Mouse (Mus musculus): ENCODE measurements around the gene Dlg2.
A peak's percentile ranks its signal among the peaks of the same experiment; 100 is the strongest.

Dlg2 gene

DNA sequence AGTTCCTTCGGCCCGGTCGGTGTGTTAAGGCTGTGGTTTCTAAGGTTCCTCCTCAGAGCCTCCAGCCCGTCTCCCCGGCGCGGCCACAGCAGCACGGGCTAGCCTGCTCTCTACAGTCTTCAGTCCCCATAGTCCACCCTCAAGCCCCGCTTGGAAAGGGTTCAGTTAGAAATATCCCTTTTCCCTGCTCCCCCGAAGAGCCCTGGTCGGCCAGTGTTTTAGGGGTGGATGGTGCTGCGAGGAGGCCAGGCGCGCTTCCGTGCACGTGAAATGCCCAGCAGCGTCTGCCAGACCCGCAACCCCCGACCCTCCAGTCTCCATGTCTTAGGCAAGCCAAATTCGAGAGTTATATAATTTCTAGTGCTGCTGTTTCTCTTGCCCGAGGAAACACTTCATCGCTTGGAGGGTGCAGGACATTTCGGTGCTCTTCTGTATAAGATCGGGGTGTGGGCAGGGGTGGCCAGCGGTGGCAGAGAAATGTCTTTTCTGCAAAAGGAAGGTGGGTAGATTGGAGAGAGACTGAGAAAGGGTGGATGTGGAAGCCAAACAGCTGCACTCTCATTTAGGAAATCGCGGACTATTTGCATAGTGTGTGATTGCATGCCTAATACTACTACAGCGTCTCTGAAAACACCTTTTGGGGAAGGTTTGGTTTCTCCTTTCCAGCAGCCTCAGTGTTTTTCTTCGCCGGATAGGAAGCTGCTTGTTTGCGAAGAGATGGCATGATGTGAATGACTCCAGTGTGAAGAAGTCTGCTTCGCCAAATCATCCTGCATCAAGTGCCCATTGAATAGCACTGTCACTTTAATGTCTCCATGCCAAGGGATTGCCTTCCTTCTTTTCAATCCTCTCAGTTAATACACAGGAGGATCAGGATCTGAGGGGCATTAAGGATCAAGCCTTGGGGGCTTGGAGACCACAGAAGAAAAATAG lies at the start of gene Dlg2:
Gene Dlg2, plus strand, starts transcription at position 360 of the 933 bp plus-strand sequence.
- DNase-seq (ENCODE audit: low spot score in 2 of 2): no peak

DNA sequence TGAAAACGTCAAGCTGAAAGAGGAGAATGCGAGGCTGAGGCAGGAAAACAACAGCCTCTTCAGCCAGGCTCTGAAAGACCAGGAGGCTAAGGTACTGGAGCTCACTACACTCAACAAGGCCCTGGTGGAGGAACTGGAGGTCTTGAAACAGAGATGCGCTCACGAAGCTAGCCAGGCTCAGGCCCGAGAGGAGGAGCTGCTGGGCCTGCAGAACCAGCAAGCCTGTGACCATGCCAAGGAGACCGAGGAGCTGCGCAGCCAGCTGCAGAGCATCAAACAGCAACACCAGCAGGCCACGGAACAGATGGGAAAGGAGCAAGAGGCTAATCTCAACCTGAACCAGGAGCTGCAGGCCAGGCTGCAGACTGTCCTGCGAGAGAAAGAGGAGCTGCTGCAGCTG lies 49.5 kb upstream of the Dlg2 start:
- no peak for DNase-seq (ENCODE audit: low spot score in 2 of 2)

DNA sequence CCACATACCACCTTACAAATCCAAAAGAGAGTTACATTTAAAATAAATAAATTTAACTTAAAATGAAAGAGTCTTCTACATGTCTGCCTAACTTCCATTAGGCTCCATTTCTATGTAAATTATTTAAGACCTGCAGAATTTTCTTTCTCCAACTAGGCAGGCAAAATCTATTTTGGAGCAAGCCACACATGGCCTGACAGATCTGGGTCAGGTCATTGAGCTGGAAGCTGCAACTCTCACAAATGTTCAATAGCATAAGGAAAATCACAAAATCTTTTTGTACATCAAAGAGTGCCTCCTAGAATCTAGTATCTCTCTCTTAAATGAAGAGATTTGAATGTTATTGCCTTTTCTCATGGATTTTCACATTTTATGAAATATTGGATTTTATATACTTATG lies 44.3 kb upstream of the Dlg2 start:
- DNase-seq (ENCODE audit: low spot score in 2 of 2): no peak

DNA sequence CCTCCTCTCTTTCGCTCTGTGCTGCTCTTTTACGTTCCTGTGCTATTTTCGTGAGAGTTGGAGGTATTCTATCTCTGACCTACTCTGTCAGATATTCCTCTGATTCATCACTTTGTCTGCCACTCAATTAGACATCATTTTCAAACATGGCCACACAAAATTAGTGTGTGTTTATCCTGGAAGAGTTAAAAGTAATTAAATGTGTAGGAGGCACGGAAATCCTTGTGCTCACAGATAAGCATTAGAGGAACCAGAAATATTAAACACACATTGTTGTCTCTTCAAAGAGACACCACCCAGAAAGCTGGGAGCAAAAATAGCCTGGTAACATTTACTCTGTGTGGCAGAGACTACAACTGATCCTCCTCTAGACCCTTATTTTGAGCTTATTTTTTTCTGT lies 36.4 kb upstream of the Dlg2 start:
- DNase-seq (ENCODE audit: low spot score in 2 of 2): no peak

DNA sequence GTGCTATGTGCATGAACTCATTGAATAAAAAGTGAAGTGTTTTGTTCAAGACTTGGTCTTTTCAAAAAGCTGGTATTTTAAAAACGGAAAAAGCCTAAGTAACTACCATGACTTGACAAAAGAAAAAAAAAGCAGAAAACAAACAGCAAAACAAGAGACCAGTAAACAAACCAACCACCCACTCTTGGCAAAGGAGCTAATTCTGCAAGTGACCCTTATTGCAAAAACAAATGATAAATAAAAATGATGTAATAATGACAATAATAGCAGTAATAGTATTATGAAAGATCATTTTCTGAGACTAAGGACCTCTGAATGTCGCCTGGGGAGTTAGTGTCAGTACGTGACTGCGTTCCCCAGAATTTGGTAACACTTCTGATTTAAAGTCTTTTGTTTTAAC lies 34.4 kb upstream of the Dlg2 start:
- no peak for DNase-seq (ENCODE audit: low spot score in 2 of 2)

DNA sequence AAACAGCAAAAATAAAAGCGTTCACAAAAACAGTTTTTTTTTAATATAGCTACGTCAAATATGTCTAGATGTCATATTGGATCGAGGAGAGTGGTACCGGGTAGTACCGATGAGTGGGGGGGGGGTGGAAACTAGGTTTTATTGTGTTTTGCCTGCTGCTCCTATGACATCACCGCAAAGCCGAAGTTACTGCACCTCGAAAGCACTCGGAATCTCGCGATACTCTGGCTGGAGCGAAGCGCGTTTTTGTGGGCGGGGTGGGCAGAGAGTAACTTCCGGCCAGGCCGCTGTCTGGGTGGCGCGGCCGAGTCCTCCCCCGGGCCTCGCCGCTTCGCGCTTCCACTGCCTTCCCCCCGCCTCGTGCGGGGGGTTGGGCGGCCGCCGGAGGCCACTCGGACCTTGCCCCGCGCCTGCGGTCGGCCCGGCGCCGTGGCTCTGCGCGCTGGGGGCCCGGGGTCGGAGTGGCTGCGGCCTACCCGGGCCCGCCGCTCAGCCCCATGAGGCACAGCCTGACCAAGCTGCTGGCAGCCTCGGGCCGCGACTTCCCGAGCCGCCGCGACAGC lies 33.9 kb upstream of the Dlg2 start, which contains the start of gene Crebzf:
Gene Crebzf, plus strand, starts transcription at position 212 of the 563 bp plus-strand sequence.
- DNase-seq (ENCODE audit: low spot score in 2 of 2): peak; percentile 95 to 97

DNA sequence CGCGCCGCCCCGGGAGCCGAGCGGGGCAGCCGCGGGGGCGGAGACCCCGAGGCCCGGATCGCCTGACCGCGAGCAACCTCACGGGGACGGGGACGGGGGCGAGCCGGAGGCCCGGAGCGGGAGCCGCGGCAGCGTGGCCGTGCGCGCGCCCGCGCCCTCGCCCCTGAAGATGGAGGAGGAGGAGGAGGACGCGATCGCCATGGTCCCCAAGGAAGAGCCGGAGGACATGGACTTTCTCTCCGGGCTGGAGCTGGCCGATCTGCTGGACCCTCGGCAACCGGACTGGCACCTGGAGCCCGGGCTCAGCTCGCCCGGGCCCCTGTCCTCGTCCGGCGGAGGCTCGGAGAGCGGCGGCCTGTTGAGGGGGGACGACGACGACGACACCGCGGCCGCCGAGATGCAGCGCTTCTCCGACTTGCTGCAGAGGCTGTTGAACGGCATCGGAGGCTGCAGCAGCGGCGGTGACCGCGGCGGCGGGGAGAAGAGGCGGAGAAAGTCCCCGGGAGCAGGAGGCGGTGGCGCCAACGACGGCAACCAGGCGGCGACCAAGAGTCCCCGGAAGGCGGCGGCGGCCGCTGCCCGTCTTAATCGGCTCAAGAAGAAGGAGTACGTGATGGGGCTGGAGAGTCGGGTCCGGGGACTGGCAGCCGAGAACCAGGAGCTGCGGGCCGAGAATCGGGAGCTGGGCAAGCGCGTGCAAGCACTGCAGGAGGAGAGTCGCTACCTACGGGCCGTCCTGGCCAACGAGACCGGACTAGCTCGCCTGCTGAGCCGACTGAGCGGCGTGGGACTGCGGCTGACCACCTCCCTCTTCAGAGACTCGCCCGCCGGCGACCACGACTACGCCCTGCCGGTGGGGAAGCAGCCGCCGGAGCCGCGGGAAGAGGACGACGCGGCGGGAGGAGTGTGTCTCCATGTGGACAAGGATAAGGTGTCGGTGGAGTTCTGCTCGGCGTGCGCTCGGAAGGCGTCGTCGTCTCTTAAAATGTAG lies 33.1 kb upstream of the Dlg2 start:
- DNase-seq (ENCODE audit: low spot score in 2 of 2): peak; percentile 75 to 88

DNA sequence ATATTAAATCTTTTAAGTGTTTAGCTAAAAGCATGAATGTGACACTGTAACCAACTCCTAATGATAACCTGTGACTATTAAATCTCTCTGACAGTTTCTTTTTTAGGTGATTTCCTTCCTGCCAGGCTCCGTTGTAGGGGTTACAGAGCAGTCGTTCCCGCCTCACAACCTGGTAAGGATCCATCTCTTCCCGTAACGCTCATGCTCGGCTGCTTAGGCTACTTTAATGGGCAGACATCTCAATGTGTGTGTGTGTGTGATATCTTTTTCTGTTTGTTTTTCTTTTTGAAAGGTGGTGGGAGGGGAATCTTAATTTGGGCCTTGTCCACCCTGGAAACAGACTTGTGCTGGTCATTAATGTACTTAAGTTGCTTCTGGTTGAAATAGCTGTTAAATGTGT lies 32.3 kb upstream of the Dlg2 start:
- no peak for DNase-seq (ENCODE audit: low spot score in 2 of 2)

DNA sequence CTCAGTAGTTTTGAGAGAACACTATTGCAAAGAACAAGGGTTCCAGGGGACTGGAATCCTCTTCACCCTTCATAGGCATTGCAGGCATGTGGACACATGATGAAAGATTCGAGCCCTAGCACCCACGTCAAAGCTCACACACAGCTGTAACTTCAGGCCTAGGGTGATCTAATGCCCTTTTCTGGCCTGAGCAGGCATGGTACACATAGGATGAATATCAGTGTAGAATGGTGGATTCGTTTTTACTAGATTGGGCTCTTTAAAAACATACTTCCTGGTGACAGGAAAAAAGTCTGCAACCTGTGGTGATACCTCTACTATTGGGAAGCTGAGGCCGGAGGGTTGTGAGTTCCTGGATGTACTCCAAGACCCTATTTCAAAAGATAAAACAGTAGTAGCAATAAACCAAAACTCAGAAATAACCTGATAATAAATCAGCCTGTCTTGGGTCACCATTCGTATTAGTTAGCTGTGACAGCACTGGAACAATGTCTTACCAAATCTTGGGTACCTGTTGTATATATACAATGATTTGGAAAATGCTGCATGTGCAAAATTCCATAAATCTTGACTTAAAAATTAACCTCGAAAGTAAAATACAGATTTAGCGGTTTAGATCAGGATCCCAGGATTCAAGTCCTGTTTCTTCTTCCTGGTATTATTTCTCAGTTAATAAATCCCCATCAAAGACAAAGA lies 20.2 kb upstream of the Dlg2 start:
- DNase-seq (ENCODE audit: low spot score in 2 of 2): no peak

DNA sequence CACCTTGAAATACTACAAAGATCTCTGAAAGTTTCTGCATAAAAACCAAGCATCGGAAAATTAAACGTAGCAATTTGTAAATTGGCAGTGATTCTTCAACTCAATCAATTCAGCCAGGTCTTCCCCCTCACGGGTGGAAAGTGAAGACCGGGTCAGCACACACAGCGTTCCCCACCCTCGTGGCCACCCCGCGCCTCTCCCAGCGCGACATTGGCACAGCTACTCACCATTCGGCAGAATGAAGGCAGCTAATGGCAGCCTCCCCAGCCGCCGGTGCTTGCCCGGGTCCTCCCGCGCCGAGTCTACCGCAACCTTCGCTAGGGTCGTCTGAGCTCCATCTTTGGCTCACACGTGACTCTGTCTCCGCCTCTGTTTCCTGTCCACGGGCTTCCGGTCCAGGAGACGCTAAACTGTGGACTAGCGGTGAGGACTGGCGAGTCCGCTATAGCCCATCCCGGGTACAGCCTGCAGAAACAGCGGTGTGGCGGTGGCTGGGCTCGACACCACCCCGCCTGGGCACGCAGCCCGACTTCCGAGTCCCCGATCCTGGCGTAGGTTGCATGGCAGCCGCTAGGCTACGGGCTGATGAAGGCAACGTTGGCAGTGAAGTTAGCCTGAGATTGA lies 19.5 kb upstream of the Dlg2 start, which contains the start of gene Tmem126a:
Gene Tmem126a, minus strand, starts transcription at position 385 of the 624 bp plus-strand sequence.
- peak; percentile 72 to 86 for DNase-seq (ENCODE audit: low spot score in 2 of 2)

DNA sequence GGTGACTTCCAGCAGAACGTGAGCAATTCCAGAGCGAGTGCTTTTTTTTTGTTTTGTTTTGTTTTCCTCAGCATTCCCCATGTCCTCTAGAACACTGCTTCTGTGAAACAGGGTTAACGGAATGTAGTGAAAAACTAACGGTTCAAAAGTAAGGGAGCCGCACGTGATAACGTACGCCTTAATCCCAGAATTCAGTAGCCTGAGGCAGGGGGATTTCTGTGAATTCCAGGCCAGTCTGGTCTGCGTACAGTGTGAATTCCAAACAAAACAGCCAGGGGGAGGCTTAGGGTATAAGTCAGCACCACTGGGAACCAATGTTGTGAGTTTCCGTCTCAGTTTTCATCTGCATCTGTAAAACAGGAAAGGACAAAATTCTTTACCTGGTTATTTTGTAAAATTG lies 19.0 kb upstream of the Dlg2 start:
- DNase-seq (ENCODE audit: low spot score in 2 of 2): no peak

DNA sequence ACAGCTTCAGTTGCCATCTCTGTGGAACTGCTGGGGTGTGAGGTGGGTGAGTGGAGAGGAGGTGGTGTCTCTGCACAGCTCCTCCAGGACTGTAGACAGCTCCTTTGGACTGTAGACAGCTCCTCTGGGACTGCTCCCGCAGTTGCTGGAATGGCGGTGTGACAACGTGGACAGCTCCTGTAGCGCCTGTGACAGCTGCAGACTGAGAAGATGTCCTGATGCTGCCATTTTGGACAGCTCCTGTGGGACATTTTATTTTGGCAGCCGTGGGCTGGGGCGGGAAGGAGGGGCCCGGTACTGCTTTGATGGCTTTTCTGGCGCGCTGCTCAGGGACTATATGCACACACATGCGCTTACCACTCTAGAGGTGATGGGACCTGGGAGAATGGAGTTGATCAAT lies 16.1 kb upstream of the Dlg2 start:
- DNase-seq (ENCODE audit: low spot score in 2 of 2): no peak

DNA sequence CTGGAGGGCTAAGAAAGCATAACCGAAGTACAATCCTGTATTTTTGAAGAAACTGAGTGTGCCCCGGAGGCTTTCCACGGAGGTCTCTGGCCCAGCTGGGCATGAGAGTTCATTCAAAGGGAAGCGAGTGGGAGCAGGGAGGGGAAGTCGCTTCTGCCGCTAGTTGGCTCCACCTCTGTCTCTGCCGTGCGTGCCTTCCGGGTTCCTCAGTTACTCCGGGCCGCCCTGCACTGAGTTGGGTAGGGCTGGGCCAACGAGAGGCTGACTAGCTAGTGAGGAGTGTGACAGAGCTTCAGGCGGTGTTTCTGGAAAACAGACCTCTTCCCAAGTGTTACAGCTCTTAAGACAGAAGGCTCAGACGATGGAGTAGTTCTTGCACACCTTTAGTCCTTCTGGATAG lies 15.5 kb upstream of the Dlg2 start:
- peak; percentile 50 to 78 for DNase-seq (ENCODE audit: low spot score in 2 of 2)

DNA sequence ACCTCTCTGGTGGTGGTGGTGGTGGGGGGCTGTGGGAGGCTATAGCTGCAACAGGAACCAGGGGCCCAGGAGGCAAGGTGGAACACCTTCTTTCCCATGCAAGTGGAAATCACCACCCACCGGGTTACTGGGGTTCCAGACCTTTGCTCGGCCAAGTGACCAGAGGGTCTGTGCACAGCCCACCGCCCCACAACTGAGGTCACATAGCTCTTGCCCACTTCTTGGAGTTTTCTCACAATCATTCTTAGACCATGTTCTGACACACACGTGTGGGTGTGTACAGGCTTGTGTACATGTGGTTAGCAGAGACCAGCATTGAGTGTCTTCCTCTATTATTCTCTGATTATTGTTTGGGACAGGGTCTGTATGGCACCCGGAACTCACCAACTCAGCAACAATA lies 15.0 kb upstream of the Dlg2 start:
- DNase-seq (ENCODE audit: low spot score in 2 of 2): no peak

DNA sequence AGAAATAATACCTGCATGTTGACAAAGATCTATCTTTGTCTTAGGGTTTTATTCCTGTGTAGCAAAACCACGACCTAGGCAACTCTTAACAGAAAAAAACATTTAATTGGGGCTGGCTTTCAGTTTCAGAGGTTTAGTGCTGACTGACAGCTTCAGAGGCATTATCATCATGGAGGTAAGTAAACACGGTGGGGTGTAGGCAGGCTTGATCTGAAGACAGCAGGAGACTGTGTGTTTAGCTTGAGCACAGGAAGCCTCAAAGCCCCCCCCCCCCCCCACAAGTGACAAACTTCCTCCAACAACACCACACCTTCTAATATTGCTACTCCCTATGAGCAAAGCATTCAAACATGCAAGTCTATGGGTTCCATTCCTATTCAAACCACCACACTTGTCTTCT lies 3.0 kb upstream of the Dlg2 start:
- DNase-seq (ENCODE audit: low spot score in 2 of 2): no peak

DNA sequence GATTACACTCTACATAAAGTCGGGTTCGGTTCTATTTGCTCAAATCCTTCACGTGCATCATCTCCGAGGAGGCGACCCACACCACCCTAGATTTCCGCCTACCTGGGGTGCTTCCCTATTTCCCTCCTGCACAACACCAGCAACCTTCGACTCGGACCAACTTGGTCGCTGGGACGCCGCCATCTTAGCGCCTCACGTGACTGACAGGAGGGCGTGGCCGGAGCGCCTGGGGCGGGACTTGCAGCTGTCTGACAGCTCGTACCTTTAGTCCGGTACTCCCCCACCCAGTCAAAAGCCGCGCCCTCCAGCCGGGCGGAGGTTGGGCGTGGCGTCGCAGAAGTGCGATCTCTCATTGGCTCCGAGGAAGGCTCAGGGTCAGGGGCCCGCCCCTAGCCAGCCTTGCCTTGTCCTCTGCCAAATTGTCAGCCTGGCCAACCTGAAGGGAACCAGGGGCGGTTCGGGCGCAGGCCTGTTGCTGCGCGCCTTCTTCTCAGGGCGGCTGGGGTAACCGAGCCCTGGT lies 619 bp upstream of the Dlg2 start, which contains the start of gene Tmem126b:
Gene Tmem126b, minus strand, starts transcription at position 209 of the 520 bp plus-strand sequence.
- peak; percentile 99 for DNase-seq (ENCODE audit: low spot score in 2 of 2)

DNA sequence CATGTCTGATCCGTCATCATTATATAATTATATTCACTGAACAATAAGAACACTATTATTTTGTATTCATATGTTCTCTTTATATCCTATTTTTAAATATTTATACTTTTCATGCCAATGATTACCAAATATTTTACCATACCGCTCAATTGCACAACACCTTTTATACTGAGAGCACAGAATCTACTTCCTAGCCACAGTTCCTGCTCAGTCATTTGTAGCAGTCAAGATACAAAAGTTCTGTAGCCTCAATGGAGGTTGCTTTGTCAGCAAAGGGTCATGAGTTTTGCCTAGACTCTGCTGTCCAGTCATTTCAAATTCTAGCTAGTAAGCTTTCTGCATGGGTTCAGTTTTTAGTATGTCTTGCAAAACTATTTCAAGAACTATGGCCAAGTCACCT lies 6.1 kb downstream of the Dlg2 start:
- no peak for DNase-seq (ENCODE audit: low spot score in 2 of 2)

DNA sequence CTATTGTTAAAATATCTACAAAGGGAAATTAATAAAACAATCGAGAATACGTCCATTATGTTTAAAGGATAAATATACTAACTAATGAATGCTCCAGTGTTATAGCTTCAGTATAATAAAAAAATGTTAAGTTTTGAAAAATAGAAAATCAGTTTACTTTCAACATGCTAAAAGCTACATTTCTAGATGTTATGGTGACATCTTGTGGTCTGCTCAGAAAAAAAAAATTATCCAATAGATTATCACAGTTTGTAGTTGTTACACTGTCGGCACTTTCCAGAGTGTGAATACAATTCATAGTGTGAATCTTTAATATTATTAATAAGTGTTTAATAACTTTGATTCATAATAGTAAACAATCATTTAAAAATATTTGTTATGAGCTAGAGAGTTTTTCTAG lies 31.7 kb downstream of the Dlg2 start:
- no peak for DNase-seq (ENCODE audit: low spot score in 2 of 2)

DNA sequence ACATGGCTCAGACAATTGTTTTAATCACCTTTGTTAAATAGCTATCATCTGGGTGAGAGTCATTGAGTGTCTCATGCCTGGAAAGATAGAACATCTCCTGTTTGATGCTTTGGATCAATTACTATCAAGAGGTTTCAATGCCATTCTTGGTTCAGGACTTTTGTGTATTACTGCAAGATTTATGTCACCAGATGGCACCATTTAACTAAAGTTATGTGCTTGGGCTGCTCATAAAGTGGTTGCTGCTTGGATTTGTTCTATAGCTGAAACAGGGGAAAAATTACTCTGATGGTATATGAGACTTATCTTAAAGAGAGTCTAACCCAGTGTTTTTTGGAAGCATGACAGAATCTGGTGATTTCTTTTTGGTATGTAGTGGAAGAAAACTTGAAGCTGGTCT lies 35.8 kb downstream of the Dlg2 start:
- DNase-seq (ENCODE audit: low spot score in 2 of 2): no peak
